Mouse (Mus musculus) adrenal gland, postnatal 14 days (tissue): Measurements from ENCODE around the gene Tspoap1. TPM values are rescaled to one million over a fixed set of nuclear protein-coding genes. Genes with fewer than 3 reads are reported as not detected.

Source experiments
- DNase-seq: peaks from one replicate; pipeline ENCODE4 v3.0.0; 2021; ENCODE audit warnings: mixed read lengths
- long read RNA-seq, 2 experiments: library from polyadenylated mRNA; stranded (forward); transcript quantifications; one replicate each; pipeline ENCODE4 v2.0.0; 2021
- total RNA-seq: library from RNA; stranded (reverse); gene quantifications from 2 replicates; pipeline ENCODE4 v1.2.3, GENCODE M21; 2021

Tspoap1 gene
- 2.8 and 3.9 TPM in 2 replicates for total RNA-seq
- long read RNA-seq, experiment 1, result 0 reads
- long read RNA-seq, experiment 2, result 0 reads

- no peak for DNase-seq
Measured at GRCm38 (mm10) chr11:87760301-87761081, at the start of gene Tspoap1. Gene Tspoap1, plus strand, starts transcription at chr11:87760541.

- DNase-seq, result no peak
Measured at GRCm38 (mm10) chr11:87712188-87712587, 48.2 kb upstream of the Tspoap1 start.

GRCm38 (mm10) chr11:87715999-87716398 lies 44.3 kb upstream of the Tspoap1 start:
- no peak for DNase-seq

GRCm38 (mm10) chr11:87719526-87719925 lies 40.8 kb upstream of the Tspoap1 start:
- DNase-seq, result no peak

GRCm38 (mm10) chr11:87720324-87720723 lies 40.0 kb upstream of the Tspoap1 start:
- no peak for DNase-seq

- no peak for DNase-seq
Measured at GRCm38 (mm10) chr11:87720839-87721238, 39.5 kb upstream of the Tspoap1 start.

GRCm38 (mm10) chr11:87722168-87722567 lies 38.2 kb upstream of the Tspoap1 start:
- DNase-seq, result no peak

- no peak for DNase-seq
Measured at GRCm38 (mm10) chr11:87722891-87723290, 37.5 kb upstream of the Tspoap1 start.

GRCm38 (mm10) chr11:87725515-87725914 lies 34.8 kb upstream of the Tspoap1 start:
- no peak for DNase-seq

- DNase-seq, result peak; percentile 34
Measured at GRCm38 (mm10) chr11:87725964-87726562, 34.3 kb upstream of the Tspoap1 start.

GRCm38 (mm10) chr11:87727021-87727420 lies 33.3 kb upstream of the Tspoap1 start:
- no peak for DNase-seq

- DNase-seq, result no peak
Measured at GRCm38 (mm10) chr11:87727471-87727870, 32.9 kb upstream of the Tspoap1 start.

- DNase-seq, result no peak
Measured at GRCm38 (mm10) chr11:87728850-87729592, 31.3 kb upstream of the Tspoap1 start.

GRCm38 (mm10) chr11:87729593-87730185 lies 30.7 kb upstream of the Tspoap1 start:
- no peak for DNase-seq

- no peak for DNase-seq
Measured at GRCm38 (mm10) chr11:87730652-87731310, 29.6 kb upstream of the Tspoap1 start.

- DNase-seq, result no peak
Measured at GRCm38 (mm10) chr11:87734346-87734745, 26.0 kb upstream of the Tspoap1 start.

- no peak for DNase-seq
Measured at GRCm38 (mm10) chr11:87735691-87736090, 24.6 kb upstream of the Tspoap1 start.

GRCm38 (mm10) chr11:87736647-87737134 lies 23.6 kb upstream of the Tspoap1 start:
- DNase-seq, result peak; percentile 78

- DNase-seq, result peak; percentile 99
Measured at GRCm38 (mm10) chr11:87737175-87737740, 23.1 kb upstream of the Tspoap1 start, which contains the start of gene Supt4a. Gene Supt4a, plus strand, starts transcription at chr11:87737552.

- no peak for DNase-seq
Measured at GRCm38 (mm10) chr11:87743691-87744090, 16.6 kb upstream of the Tspoap1 start.

GRCm38 (mm10) chr11:87744964-87745363 lies 15.4 kb upstream of the Tspoap1 start:
- DNase-seq, result no peak
